Mouse (Mus musculus) neural tube, embryonic 12.5 days (tissue): Measurements from ENCODE around the gene Akap17b. TPM values are rescaled to one million over a fixed set of nuclear protein-coding genes. Genes with fewer than 3 reads are reported as not detected.

Source experiments
- ATAC-seq: fragments of 200-750 bp; cut with Nextera tagmentation; 2 replicates; pipeline ENCODE4 v1.8.0; 2017; ENCODE audit warnings: low read depth, mild to moderate bottlenecking, moderate TSS enrichment, moderate library complexity; ENCODE audit not compliant: low FRiP score
- H3K27ac ChIP-seq: fragments of 300-500 bp; sonication (generic); 2 replicates; pipeline ENCODE4 v1.5.1; 2016
- H3K27me3 ChIP-seq: fragments of 300-500 bp; sonication (generic); replicated peaks from 2 replicates; pipeline ENCODE4 v1.6.1; 2016; ENCODE audit warnings: mild to moderate bottlenecking
- H3K36me3 ChIP-seq: fragments of 300-500 bp; sonication (generic); 2 replicates; pipeline ENCODE4 v1.6.1; 2016; ENCODE audit warnings: mild to moderate bottlenecking
- H3K4me1 ChIP-seq: fragments of 300-500 bp; sonication (generic); 2 replicates; pipeline ENCODE4 v1.6.1; 2016
- H3K4me2 ChIP-seq: fragments of 300-500 bp; sonication (generic); replicated peaks from 2 replicates; pipeline ENCODE4 v1.6.1; 2016; ENCODE audit warnings: mild to moderate bottlenecking
- H3K4me3 ChIP-seq: fragments of 300-500 bp; sonication (generic); 2 replicates; pipeline ENCODE4 v1.5.1; 2016
- H3K9ac ChIP-seq: fragments of 300-500 bp; sonication (generic); 2 replicates; pipeline ENCODE4 v1.6.1; 2016; ENCODE audit warnings: mild to moderate bottlenecking
- H3K9me3 ChIP-seq: fragments of 300-500 bp; sonication (generic); 2 replicates; pipeline ENCODE4 v1.6.1; 2016; ENCODE audit warnings: mild to moderate bottlenecking
- WGBS: fragments of 180-500 bp; shearing (Covaris S2); methylation state at CpG from one replicate; pipeline ENCODE4 v1.1.7; 2016; 5-methylcytosine and 5-hydroxymethylcytosine counted together
- polyA plus RNA-seq: library from polyadenylated mRNA; unstranded; fragments of >200 nt; fragmentation: Nextera tagmentation; extraction: Ambion mirVana; gene quantifications from 2 replicates; pipeline ENCODE4 v1.2.1, GENCODE M21; 2016

The Akap17b gene
- 4.0 and 4.2 TPM in 2 replicates for polyA plus RNA-seq

DNA sequence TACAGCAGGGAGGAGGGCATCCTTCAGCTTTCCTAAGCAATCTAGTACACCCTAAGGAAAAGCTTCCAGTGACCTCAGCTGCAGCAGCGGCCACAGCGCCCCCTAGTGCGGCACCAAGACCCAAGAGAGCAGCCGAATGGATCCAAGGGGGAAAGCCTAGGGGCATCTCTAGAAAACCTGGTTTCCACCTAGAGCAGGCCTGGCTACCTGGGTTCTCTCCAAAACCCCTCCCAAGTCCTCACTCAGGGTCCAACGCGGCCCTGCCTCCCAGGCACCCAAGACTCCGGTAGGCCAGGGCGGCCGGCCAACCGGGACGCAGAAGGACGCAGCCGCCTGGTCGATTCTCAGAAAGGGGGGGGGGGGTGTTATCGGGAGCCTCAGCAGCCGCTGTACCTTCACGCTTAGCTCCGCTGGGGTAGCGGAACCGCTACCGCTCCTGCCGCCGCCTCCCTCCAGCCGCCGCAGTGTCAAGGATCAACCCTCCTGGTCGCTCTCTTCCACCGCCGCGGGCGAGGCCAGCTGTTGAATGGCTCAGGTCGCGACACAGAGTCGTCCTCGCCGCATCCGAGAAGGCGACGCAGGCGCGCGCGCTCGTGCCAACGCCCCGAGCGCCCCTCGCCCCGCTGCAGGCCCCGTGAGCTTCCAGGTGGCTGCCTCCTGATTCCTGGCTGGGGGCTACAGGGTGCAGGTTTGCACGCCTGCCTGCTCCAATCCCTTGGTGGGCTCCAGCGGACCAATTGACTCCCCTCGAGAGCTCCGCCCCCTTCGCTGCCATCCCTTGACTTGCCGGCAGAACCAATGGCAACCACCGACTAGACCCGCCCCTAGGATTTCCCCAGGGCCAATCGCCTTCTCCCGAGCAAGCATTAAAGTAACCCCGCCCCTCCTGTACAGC, at the start of gene Akap17b:
TSS of gene Akap17b (minus strand) at position 739 of the 895 bp plus-strand sequence.
- H3K4me3 ChIP-seq = peak within 1 kb of the TSS; percentile 57
- WGBS = 23% methylated on average over 46 of the region's 60 CpGs
- H3K4me1 ChIP-seq = no peaks in the 10 kb centered on the region
- H3K9ac ChIP-seq = peak within 1 kb of the TSS; percentile 53
- H3K4me2 ChIP-seq = peak within 1 kb of the TSS; percentile 55
- no peaks in the 10 kb centered on the region for H3K36me3 ChIP-seq
- no peak within 1 kb of the TSS for H3K27ac ChIP-seq
- ATAC-seq = peak; percentile 95
- H3K27me3 ChIP-seq = no peaks in the 10 kb centered on the region
- H3K9me3 ChIP-seq = no peaks in the 10 kb centered on the region

DNA sequence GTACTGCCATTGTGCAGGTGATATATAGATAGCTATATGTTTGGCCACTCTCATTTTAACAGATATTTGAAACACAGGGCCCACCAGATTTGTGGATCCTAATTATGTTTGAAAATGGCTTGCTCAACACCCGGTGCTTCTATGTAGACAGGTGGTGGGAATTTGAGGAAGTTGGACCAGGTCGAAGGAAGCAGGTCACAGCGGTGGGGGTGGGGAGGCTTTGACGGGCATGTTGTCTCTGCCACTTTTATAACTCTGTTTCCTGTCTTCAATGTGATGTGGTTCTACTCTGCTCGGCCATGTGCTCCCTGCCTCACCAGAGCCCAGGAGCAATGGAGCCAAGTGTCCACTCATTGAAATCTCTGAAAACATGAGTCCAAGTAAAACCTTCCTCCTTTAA, 46.2 kb upstream of the Akap17b start:
- Histone ChIP-seq H3K9me3 (no peaks in the 10 kb centered on the region), H3K4me1 (no peaks in the 10 kb centered on the region), H3K27me3 (no peaks in the 10 kb centered on the region), H3K4me3 (no peak overlapping the region), H3K9ac (no peak overlapping the region), H3K4me2 (no peak overlapping the region), H3K36me3 (no peaks in the 10 kb centered on the region), H3K27ac (no peak overlapping the region)
- WGBS = 87% methylated on average over 5 of the region's 5 CpGs
- ATAC-seq = no peak

DNA sequence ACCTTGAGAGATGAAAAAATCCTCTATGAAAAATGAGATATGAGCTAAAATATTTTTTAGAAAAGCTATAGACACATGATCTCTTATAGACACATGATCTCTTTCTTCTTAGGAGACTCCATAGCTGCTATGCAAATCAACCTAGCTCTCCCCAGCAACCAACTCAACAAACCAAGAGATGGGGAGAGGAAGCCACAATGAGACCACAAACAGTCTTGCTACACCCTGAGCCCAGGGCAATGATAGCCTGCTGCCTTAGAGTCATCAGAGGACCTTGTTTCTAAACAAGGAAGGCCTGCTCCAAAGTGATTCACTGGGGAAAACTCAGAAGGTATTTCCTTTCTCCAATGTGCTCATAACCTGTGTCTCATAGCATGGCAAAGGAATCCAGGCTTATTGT, 44.5 kb upstream of the Akap17b start:
- Histone ChIP-seq H3K27me3 (no peaks in the 10 kb centered on the region), H3K4me3 (no peak overlapping the region), H3K9ac (no peak overlapping the region), H3K9me3 (0 out of 2 replicates have a peak, but pooled peaks cover under 1% of the 10 kb centered on the region), H3K27ac (no peak overlapping the region), H3K4me2 (no peak overlapping the region), H3K4me1 (no peaks in the 10 kb centered on the region), H3K36me3 (no peaks in the 10 kb centered on the region)
- no peak for ATAC-seq

GRCm38 (mm10) chrX:36676836-36677235, 31.6 kb upstream of the Akap17b start:
- H3K4me1 ChIP-seq = no peaks in the 10 kb centered on the region
- no peak overlapping the region for H3K4me2 ChIP-seq
- no peak overlapping the region for H3K4me3 ChIP-seq
- no peaks in the 10 kb centered on the region for H3K9me3 ChIP-seq
- WGBS = 58% methylated on average over 1 of the region's 1 CpGs
- no peak overlapping the region for H3K9ac ChIP-seq
- H3K27me3 ChIP-seq = no peaks in the 10 kb centered on the region
- H3K36me3 ChIP-seq = no peaks in the 10 kb centered on the region
- H3K27ac ChIP-seq = no peak overlapping the region
- no peak for ATAC-seq

DNA sequence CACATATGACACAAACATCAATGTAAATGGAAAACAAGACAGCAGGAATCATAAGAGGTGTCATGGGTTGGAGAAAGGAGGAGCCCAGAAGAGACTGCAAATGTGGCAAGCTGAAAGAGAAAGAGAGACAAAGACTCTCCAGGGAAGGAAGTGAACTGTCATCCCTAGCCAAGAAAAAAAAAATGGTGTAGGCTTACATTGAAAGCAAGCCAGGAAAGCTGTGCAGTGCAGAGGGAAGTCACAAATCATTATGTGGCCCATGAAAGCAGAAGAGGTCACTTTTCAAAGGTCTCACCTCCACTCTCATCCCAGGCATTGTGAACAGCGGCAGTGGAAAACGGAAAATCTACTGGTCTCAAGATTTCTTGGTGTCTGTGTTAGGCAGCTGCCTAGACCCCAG, 27.5 kb upstream of the Akap17b start:
- Histone ChIP-seq H3K27me3 (no peaks in the 10 kb centered on the region), H3K9ac (no peak overlapping the region), H3K9me3 (no peaks in the 10 kb centered on the region), H3K27ac (no peak overlapping the region), H3K4me2 (no peak overlapping the region), H3K4me1 (no peaks in the 10 kb centered on the region), H3K36me3 (no peaks in the 10 kb centered on the region), H3K4me3 (no peak overlapping the region)
- ATAC-seq = no peak
- WGBS = 78% methylated on average over 2 of the region's 2 CpGs

DNA sequence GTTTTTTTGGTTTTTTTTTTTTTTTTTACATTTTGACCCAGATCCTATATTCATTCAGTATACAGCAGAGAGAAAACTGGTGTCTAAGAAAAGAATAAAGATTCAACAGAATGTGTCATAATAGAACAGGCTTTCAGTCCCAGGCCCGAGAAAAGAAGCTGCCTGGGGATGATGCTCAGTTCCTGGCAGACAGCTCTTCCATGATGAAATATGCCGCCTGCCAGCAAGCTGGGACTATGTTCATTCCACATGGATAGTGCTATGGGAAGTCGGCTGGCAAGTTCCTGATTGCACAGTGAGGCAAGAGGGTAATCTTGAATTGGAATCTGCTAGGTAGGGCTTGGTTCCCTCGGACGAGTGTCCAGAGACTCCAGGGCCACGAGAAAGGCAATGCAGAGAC, 5.1 kb downstream of the Akap17b start:
- no peak for ATAC-seq
- no peak overlapping the region for H3K9ac ChIP-seq
- H3K9me3 ChIP-seq = no peaks in the 10 kb centered on the region
- H3K27ac ChIP-seq = no peak overlapping the region
- H3K4me1 ChIP-seq = no peaks in the 10 kb centered on the region
- H3K36me3 ChIP-seq = no peaks in the 10 kb centered on the region
- H3K27me3 ChIP-seq = no peaks in the 10 kb centered on the region
- WGBS = 80% methylated on average over 6 of the region's 6 CpGs
- no peak overlapping the region for H3K4me3 ChIP-seq
- no peak overlapping the region for H3K4me2 ChIP-seq

- 7% methylated on average over 1 of the region's 1 CpGs for WGBS
- H3K36me3 ChIP-seq = no peaks in the 10 kb centered on the region
- no peaks in the 10 kb centered on the region for H3K27me3 ChIP-seq
- no peaks in the 10 kb centered on the region for H3K4me1 ChIP-seq
- no peaks in the 10 kb centered on the region for H3K9me3 ChIP-seq
- no peak overlapping the region for H3K4me2 ChIP-seq
- ATAC-seq = no peak
- H3K27ac ChIP-seq = no peak overlapping the region
- no peak overlapping the region for H3K4me3 ChIP-seq
- no peak overlapping the region for H3K9ac ChIP-seq
Measured at GRCm38 (mm10) chrX:36630771-36631170, 14.4 kb downstream of the Akap17b start.

- Histone ChIP-seq H3K9me3 (no peaks in the 10 kb centered on the region), H3K27ac (no peak overlapping the region), H3K4me3 (no peak overlapping the region), H3K9ac (no peak overlapping the region), H3K4me1 (no peaks in the 10 kb centered on the region), H3K4me2 (no peak overlapping the region), H3K36me3 (no peaks in the 10 kb centered on the region), H3K27me3 (no peaks in the 10 kb centered on the region)
- WGBS = 77% methylated on average over 3 of the region's 3 CpGs
- no peak for ATAC-seq
Measured at GRCm38 (mm10) chrX:36628102-36628501, 17.1 kb downstream of the Akap17b start.

GRCm38 (mm10) chrX:36609117-36609516, 36.1 kb downstream of the Akap17b start:
- no peaks in the 10 kb centered on the region for H3K4me1 ChIP-seq
- no peak overlapping the region for H3K9ac ChIP-seq
- H3K4me3 ChIP-seq = no peak overlapping the region
- no peaks in the 10 kb centered on the region for H3K9me3 ChIP-seq
- ATAC-seq = no peak
- H3K27ac ChIP-seq = no peak overlapping the region
- no peak overlapping the region for H3K4me2 ChIP-seq
- WGBS = 86% methylated on average over 2 of the region's 2 CpGs
- H3K27me3 ChIP-seq = no peaks in the 10 kb centered on the region
- no peaks in the 10 kb centered on the region; the same call in 1 of the 2 replicates for H3K36me3 ChIP-seq

GRCm38 (mm10) chrX:36604040-36604439, 41.2 kb downstream of the Akap17b start:
- Histone ChIP-seq H3K9ac (no peak overlapping the region), H3K4me3 (no peak overlapping the region), H3K9me3 (no peaks in the 10 kb centered on the region), H3K27ac (no peak overlapping the region), H3K36me3 (peaks cover 6% of the 10 kb centered on the region; the same call in 1 of the 2 replicates), H3K4me2 (no peak overlapping the region), H3K4me1 (peaks cover 9% of the 10 kb centered on the region), H3K27me3 (no peaks in the 10 kb centered on the region)
- 88% methylated on average over 4 of the region's 4 CpGs for WGBS
- no peak for ATAC-seq

GRCm38 (mm10) chrX:36602926-36603325, 42.3 kb downstream of the Akap17b start:
- Histone ChIP-seq H3K4me1 (peaks cover 9% of the 10 kb centered on the region), H3K4me2 (no peak overlapping the region), H3K27ac (no peak overlapping the region), H3K36me3 (peaks cover 6% of the 10 kb centered on the region; the same call in 1 of the 2 replicates), H3K9me3 (no peaks in the 10 kb centered on the region), H3K27me3 (no peaks in the 10 kb centered on the region), H3K4me3 (no peak overlapping the region), H3K9ac (no peak overlapping the region)
- no peak for ATAC-seq
- WGBS = 90% methylated on average over 2 of the region's 2 CpGs

- Histone ChIP-seq H3K9ac (no peak overlapping the region), H3K9me3 (no peaks in the 10 kb centered on the region), H3K4me3 (no peak overlapping the region), H3K27me3 (no peaks in the 10 kb centered on the region), H3K4me2 (peak overlapping the region; percentile 60), H3K36me3 (peaks cover 6% of the 10 kb centered on the region; the same call in 1 of the 2 replicates), H3K27ac (no peak overlapping the region), H3K4me1 (peaks cover 9% of the 10 kb centered on the region)
- no peak for ATAC-seq
- 70% methylated on average over 8 of the region's 8 CpGs for WGBS
Measured at GRCm38 (mm10) chrX:36600066-36600465, 45.1 kb downstream of the Akap17b start.

DNA sequence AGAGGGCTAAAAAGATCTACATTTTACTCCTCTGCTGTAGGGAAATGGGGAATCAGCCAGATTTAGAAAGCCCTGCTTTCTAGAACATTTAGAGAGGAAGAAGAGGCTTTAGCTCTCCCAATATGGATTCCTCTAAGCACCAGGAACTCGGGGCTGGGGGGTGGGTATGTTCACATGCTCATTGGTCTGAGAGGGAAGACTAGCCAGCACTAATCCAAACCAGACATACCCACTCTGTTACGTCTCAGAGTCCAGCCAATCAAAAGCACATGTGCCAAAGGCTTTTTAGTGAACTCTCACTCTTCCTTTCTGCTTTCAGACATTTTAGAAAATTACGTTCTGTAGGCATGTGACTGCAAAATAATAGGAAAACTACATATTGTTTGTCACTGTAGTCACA, 45.5 kb downstream of the Akap17b start:
- H3K9me3 ChIP-seq = no peaks in the 10 kb centered on the region
- H3K4me1 ChIP-seq = peaks cover 9% of the 10 kb centered on the region
- H3K4me2 ChIP-seq = peak overlapping the region; percentile 60
- ATAC-seq = no peak
- H3K27me3 ChIP-seq = no peaks in the 10 kb centered on the region
- H3K4me3 ChIP-seq = peak overlapping the region; percentile 55
- no peak overlapping the region for H3K27ac ChIP-seq
- H3K9ac ChIP-seq = peak overlapping the region; percentile 80
- H3K36me3 ChIP-seq = peaks cover 6% of the 10 kb centered on the region; the same call in 1 of the 2 replicates
- 40% methylated on average over 3 of the region's 3 CpGs for WGBS
